Mouse (Mus musculus) liver, adult 2 months (tissue): ENCODE measurements around the gene Lama1.

Source experiments
- CTCF ChIP-seq: fragments of 200-500 bp; IDR thresholded peaks from 2 replicates; pipeline ENCODE4 v1.5.1; 2011; ENCODE audit warnings: low read depth, low read length, control low read depth
- POLR2A ChIP-seq: fragments of 200-500 bp; IDR thresholded peaks from 2 replicates; pipeline ENCODE4 v1.6.1; 2011; ENCODE audit warnings: low read length, control low read depth; ENCODE audit not compliant: insufficient read depth; ENCODE audit errors: extremely low read depth

- TF ChIP-seq CTCF, result no peak
- TF ChIP-seq POLR2A, result no peak
These were observed 4.4 kb upstream of the Lama1 start for GRCm38 (mm10) chr17:67692651-67693050.
